Mouse (Mus musculus): ENCODE data around the gene Ldlrad3.

Gene Ldlrad3

GRCm38 (mm10) chr2:102190956-102191355 lies 4.8 kb upstream of the Ldlrad3 start:
- in situ Hi-C loops (cut with MboI, MseI) = no loop called here

GRCm38 (mm10) chr2:102185069-102185950 lies 875 bp downstream of the Ldlrad3 start:
- in situ Hi-C loops (cut with MboI, MseI) = loop anchor here (5.0 kb wide), 1 partner anchor 513 kb away; no protein-coding TSS in a partner anchor

GRCm38 (mm10) chr2:102183720-102184480 lies 2.3 kb downstream of the Ldlrad3 start:
- in situ Hi-C loops (cut with MboI, MseI) = no loop called here

GRCm38 (mm10) chr2:102181459-102181858 lies 4.7 kb downstream of the Ldlrad3 start:
- in situ Hi-C loops (cut with MboI, MseI) = no loop called here

- in situ Hi-C loops (cut with MboI, MseI) = no loop called here
Observed at GRCm38 (mm10) chr2:102176434-102176772, 9.8 kb downstream of the Ldlrad3 start.

- in situ Hi-C loops (cut with MboI, MseI) = no loop called here
Observed at GRCm38 (mm10) chr2:102175741-102176433, 10.3 kb downstream of the Ldlrad3 start.

- in situ Hi-C loops (cut with MboI, MseI) = no loop called here
Observed at GRCm38 (mm10) chr2:102172458-102172857, 13.7 kb downstream of the Ldlrad3 start.

- in situ Hi-C loops (cut with MboI, MseI) = no loop called here
Observed at GRCm38 (mm10) chr2:102166550-102167325, 19.4 kb downstream of the Ldlrad3 start.

- in situ Hi-C loops (cut with MboI, MseI) = no loop called here
Observed at GRCm38 (mm10) chr2:102163106-102163505, 23.1 kb downstream of the Ldlrad3 start.

GRCm38 (mm10) chr2:102157555-102157954 lies 28.6 kb downstream of the Ldlrad3 start:
- in situ Hi-C loops (cut with MboI, MseI) = no loop called here

GRCm38 (mm10) chr2:102157010-102157409 lies 29.2 kb downstream of the Ldlrad3 start:
- in situ Hi-C loops (cut with MboI, MseI) = no loop called here

GRCm38 (mm10) chr2:102156460-102156859 lies 29.7 kb downstream of the Ldlrad3 start:
- in situ Hi-C loops (cut with MboI, MseI) = no loop called here

GRCm38 (mm10) chr2:102155306-102156015 lies 30.7 kb downstream of the Ldlrad3 start:
- in situ Hi-C loops (cut with MboI, MseI) = no loop called here

GRCm38 (mm10) chr2:102154771-102155211 lies 31.4 kb downstream of the Ldlrad3 start:
- in situ Hi-C loops (cut with MboI, MseI) = no loop called here

GRCm38 (mm10) chr2:102154328-102154727 lies 31.9 kb downstream of the Ldlrad3 start:
- in situ Hi-C loops (cut with MboI, MseI) = no loop called here

- in situ Hi-C loops (cut with MboI, MseI) = no loop called here
Observed at GRCm38 (mm10) chr2:102153516-102153915, 32.7 kb downstream of the Ldlrad3 start.

- in situ Hi-C loops (cut with MboI, MseI) = no loop called here
Observed at GRCm38 (mm10) chr2:102152851-102153250, 33.3 kb downstream of the Ldlrad3 start.

- in situ Hi-C loops (cut with MboI, MseI) = no loop called here
Observed at GRCm38 (mm10) chr2:102149058-102149457, 37.1 kb downstream of the Ldlrad3 start.

GRCm38 (mm10) chr2:102148093-102148492 lies 38.1 kb downstream of the Ldlrad3 start:
- in situ Hi-C loops (cut with MboI, MseI) = no loop called here

- in situ Hi-C loops (cut with MboI, MseI) = no loop called here
Observed at GRCm38 (mm10) chr2:102147561-102147960, 38.6 kb downstream of the Ldlrad3 start.

GRCm38 (mm10) chr2:102146386-102146785 lies 39.8 kb downstream of the Ldlrad3 start:
- in situ Hi-C loops (cut with MboI, MseI) = no loop called here

Measured in T-helper 2 cell (primary cell).